Mouse (Mus musculus) embryonic facial prominence, embryonic 15.5 days (tissue): Measurements from ENCODE around the gene Nell2. TPM values are rescaled to one million over a fixed set of nuclear protein-coding genes. Genes with fewer than 3 reads are reported as not detected.

ENCODE experiments used
- ATAC-seq: fragments of 200-750 bp; cut with Nextera tagmentation; 2 replicates; pipeline ENCODE4 v1.8.0; 2017; ENCODE audit warnings: low read depth, moderate TSS enrichment; ENCODE audit not compliant: insufficient number of reproducible peaks, low FRiP score, low TSS enrichment
- H3K27ac ChIP-seq: fragments of 300-500 bp; sonication (generic); replicated peaks from 2 replicates; pipeline ENCODE4 v1.5.1; 2015; ENCODE audit warnings: mild to moderate bottlenecking, inconsistent platforms
- H3K27me3 ChIP-seq: fragments of 300-500 bp; sonication (generic); 2 replicates; pipeline ENCODE4 v1.6.1; 2015; ENCODE audit warnings: inconsistent platforms
- H3K36me3 ChIP-seq: fragments of 300-500 bp; sonication (generic); 2 replicates; pipeline ENCODE4 v1.6.1; 2015; ENCODE audit warnings: mild to moderate bottlenecking, inconsistent platforms
- H3K4me1 ChIP-seq: fragments of 300-500 bp; sonication (generic); 2 replicates; pipeline ENCODE4 v1.6.1; 2015; ENCODE audit warnings: inconsistent platforms
- H3K4me2 ChIP-seq: fragments of 300-500 bp; sonication (generic); replicated peaks from 2 replicates; pipeline ENCODE4 v1.6.1; 2015; ENCODE audit warnings: mild to moderate bottlenecking, inconsistent platforms
- H3K4me3 ChIP-seq: fragments of 300-500 bp; sonication (generic); replicated peaks from 2 replicates; pipeline ENCODE4 v1.5.1; 2015; ENCODE audit warnings: mild to moderate bottlenecking, inconsistent platforms
- H3K9ac ChIP-seq: fragments of 300-500 bp; sonication (generic); 2 replicates; pipeline ENCODE4 v1.6.1; 2015; ENCODE audit warnings: inconsistent platforms
- H3K9me3 ChIP-seq: fragments of 300-500 bp; sonication (generic); replicated peaks from 2 replicates; pipeline ENCODE4 v1.6.1; 2016; ENCODE audit warnings: inconsistent platforms
- WGBS: fragments of 180-500 bp; shearing (Covaris S2); methylation state at CpG from one replicate; pipeline ENCODE4 v1.1.7; 2015; 5-methylcytosine and 5-hydroxymethylcytosine counted together
- polyA plus RNA-seq: library from polyadenylated mRNA; unstranded; fragments of >200 nt; fragmentation: Nextera tagmentation; extraction: Ambion mirVana; gene quantifications from 2 replicates; pipeline ENCODE4 v1.2.1, GENCODE M21; 2015

Nell2 gene
- polyA plus RNA-seq, 1 experiment from 2014 or later: 13.6 TPM

- no peak overlapping the region for H3K9ac ChIP-seq
- WGBS: 82% methylated on average over 12 of the region's 12 CpGs
- H3K4me1 ChIP-seq: no peaks in the 10 kb centered on the region
- H3K4me3 ChIP-seq: no peak overlapping the region
- no peaks in the 10 kb centered on the region for H3K27me3 ChIP-seq
- H3K27ac ChIP-seq: no peak overlapping the region
- H3K36me3 ChIP-seq: no peaks in the 10 kb centered on the region
- no peak overlapping the region for H3K4me2 ChIP-seq
- no peaks in the 10 kb centered on the region for H3K9me3 ChIP-seq
- no peak for ATAC-seq
Observed at GRCm38 (mm10) chr15:95075356-95075755, 453.0 kb downstream of the Nell2 start.

GRCm38 (mm10) chr15:95070881-95071280, 457.5 kb downstream of the Nell2 start:
- H3K4me1 ChIP-seq: no peaks in the 10 kb centered on the region
- no peak overlapping the region for H3K4me3 ChIP-seq
- WGBS: 93% methylated on average over 7 of the region's 7 CpGs
- no peaks in the 10 kb centered on the region for H3K27me3 ChIP-seq
- no peaks in the 10 kb centered on the region for H3K36me3 ChIP-seq
- H3K4me2 ChIP-seq: no peak overlapping the region
- no peaks in the 10 kb centered on the region for H3K9me3 ChIP-seq
- no peak for ATAC-seq
- no peak overlapping the region for H3K27ac ChIP-seq
- H3K9ac ChIP-seq: no peak overlapping the region

DNA sequence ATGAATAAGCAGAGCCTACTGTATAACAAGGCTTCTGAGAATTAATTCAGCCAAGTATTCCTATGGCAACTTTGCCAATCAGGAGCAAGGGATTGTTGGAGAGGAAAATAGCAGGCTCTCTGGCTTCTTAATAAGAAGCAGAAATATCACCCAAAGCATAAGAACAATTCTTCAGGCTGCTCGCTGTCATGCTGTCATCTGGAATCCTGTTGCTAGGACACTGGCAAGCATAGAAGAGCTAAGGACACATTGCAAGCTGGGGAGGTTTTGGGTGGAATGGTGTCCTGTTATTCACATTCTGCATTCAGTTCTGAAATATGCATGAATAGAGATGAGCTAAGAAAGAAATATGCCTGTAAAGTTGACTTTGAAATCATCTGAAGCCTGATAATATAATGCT, 459.6 kb downstream of the Nell2 start:
- Histone ChIP-seq H3K27ac (no peak overlapping the region), H3K4me1 (no peaks in the 10 kb centered on the region), H3K9ac (no peak overlapping the region), H3K4me2 (no peak overlapping the region), H3K9me3 (no peaks in the 10 kb centered on the region), H3K4me3 (no peak overlapping the region), H3K36me3 (no peaks in the 10 kb centered on the region), H3K27me3 (no peaks in the 10 kb centered on the region)
- 45% methylated on average over 1 of the region's 1 CpGs for WGBS
- no peak for ATAC-seq

DNA sequence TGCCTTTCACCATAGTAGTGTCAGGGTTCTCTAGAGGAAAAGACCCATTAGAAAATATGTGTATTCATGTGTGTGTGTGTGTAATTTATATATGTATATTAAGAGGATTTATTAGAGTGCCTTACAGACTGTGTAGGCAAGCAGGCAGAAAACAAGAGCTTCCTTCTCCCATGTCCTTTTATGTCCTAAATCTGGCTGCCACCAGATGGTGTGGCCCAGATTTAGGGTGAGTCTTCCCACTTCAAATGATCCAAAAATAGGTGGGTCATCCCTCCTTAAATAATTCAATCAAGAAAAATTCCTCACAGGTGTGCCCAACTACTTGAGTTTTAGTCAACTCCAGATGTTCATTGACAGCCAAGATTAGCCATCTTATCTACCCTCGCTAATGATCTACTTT, 460.3 kb downstream of the Nell2 start:
- H3K36me3 ChIP-seq: no peaks in the 10 kb centered on the region
- WGBS: 86% methylated on average over 1 of the region's 1 CpGs
- no peak overlapping the region for H3K27ac ChIP-seq
- no peaks in the 10 kb centered on the region for H3K9me3 ChIP-seq
- H3K27me3 ChIP-seq: no peaks in the 10 kb centered on the region
- no peaks in the 10 kb centered on the region for H3K4me1 ChIP-seq
- no peak for ATAC-seq
- H3K4me3 ChIP-seq: no peak overlapping the region
- no peak overlapping the region for H3K9ac ChIP-seq
- no peak overlapping the region for H3K4me2 ChIP-seq

DNA sequence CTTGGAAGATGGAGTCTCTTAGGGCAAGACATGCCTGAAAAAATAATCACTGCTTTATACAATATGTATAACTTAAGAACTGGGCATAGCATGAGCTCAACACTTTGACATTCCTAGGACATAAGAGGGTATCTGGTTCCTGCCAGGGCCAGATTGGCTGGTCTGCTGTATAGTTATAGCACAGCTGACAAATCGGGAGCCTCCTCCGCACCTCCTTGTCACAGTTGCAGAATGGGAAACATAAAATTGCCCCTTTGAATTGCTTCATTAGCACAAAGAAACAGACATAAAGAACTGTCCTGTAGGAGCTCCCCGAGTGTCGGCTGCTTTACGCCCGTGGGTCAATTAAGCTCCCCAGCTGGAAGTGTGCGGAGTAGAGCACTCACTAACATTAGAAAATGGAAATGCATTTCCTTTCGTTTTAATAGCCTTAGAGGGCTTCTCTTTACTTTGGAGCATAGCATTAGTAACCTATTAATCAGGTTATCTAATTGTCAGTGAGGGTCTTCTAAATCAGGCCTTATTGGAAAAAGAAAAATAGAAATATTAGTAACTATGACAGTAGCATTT, 473.2 kb downstream of the Nell2 start:
- ATAC-seq: no peak
- no peaks in the 10 kb centered on the region for H3K36me3 ChIP-seq
- 82% methylated on average over 8 of the region's 8 CpGs for WGBS

GRCm38 (mm10) chr15:95049171-95049729, 479.1 kb downstream of the Nell2 start:
- no peak overlapping the region for H3K4me3 ChIP-seq
- ATAC-seq: no peak
- no peak overlapping the region for H3K4me2 ChIP-seq
- H3K27ac ChIP-seq: no peak overlapping the region
- H3K27me3 ChIP-seq: no peaks in the 10 kb centered on the region
- no peak overlapping the region for H3K9ac ChIP-seq
- H3K9me3 ChIP-seq: no peaks in the 10 kb centered on the region
- 57% methylated on average over 6 of the region's 6 CpGs for WGBS
- no peaks in the 10 kb centered on the region for H3K4me1 ChIP-seq
- H3K36me3 ChIP-seq: no peaks in the 10 kb centered on the region

More for the DNA sequence above, 473.2 kb downstream of the Nell2 start:
- H3K27me3 ChIP-seq: no peaks in the 10 kb centered on the region
- no peak overlapping the region for H3K27ac ChIP-seq
- no peak overlapping the region for H3K4me2 ChIP-seq
- H3K9ac ChIP-seq: no peak overlapping the region
- H3K4me1 ChIP-seq: no peaks in the 10 kb centered on the region
- H3K4me3 ChIP-seq: no peak overlapping the region
- H3K9me3 ChIP-seq: no peaks in the 10 kb centered on the region

DNA sequence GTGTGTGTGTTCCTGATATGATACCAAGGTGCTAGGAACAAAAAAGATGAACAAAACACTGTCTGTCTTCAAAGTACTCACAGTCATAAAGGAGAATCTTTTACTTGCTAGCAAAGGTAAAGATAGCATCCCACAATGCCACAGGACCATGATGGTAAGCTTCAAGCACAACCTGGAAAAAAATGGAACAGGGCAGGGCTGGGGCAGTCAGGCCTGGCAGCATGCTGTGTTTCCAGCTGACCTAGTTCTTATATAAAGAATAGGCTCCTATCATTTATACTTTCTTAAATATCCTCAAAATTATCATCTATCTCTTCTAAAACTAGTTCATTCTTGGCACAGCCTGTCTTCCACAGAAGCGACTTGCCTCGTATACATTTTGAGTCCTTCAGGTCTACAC, 480.9 kb downstream of the Nell2 start:
- WGBS: 85% methylated on average over 2 of the region's 2 CpGs
- no peak overlapping the region for H3K27ac ChIP-seq
- H3K4me2 ChIP-seq: no peak overlapping the region
- H3K4me3 ChIP-seq: no peak overlapping the region
- no peak overlapping the region for H3K9ac ChIP-seq
- no peak for ATAC-seq
- H3K9me3 ChIP-seq: no peaks in the 10 kb centered on the region
- no peaks in the 10 kb centered on the region for H3K4me1 ChIP-seq
- H3K27me3 ChIP-seq: no peaks in the 10 kb centered on the region
- no peaks in the 10 kb centered on the region for H3K36me3 ChIP-seq

DNA sequence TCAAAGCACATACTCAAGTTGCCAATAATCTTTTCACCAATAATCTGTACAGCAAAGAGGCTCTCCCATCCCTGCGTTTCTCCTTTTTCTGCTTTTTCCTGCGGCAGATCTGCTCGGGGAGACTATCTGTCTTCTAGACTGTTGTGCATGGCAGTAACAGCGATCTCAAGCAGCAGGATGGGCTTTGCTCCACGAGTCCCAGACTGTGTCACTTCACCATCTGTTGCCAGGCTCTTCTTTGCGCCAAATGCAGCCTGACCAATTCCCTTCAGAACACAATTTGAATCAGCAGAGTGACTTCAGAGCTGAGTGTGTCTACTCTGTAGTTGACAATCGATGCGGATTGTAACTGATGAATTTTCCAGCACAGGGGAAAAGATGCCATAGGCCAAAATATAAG, 484.3 kb downstream of the Nell2 start:
- Histone ChIP-seq H3K4me3 (no peak overlapping the region), H3K4me1 (no peaks in the 10 kb centered on the region), H3K36me3 (no peaks in the 10 kb centered on the region), H3K27ac (no peak overlapping the region), H3K27me3 (no peaks in the 10 kb centered on the region), H3K9me3 (no peaks in the 10 kb centered on the region), H3K9ac (no peak overlapping the region), H3K4me2 (no peak overlapping the region)
- ATAC-seq: no peak
- WGBS: 76% methylated on average over 8 of the region's 8 CpGs

DNA sequence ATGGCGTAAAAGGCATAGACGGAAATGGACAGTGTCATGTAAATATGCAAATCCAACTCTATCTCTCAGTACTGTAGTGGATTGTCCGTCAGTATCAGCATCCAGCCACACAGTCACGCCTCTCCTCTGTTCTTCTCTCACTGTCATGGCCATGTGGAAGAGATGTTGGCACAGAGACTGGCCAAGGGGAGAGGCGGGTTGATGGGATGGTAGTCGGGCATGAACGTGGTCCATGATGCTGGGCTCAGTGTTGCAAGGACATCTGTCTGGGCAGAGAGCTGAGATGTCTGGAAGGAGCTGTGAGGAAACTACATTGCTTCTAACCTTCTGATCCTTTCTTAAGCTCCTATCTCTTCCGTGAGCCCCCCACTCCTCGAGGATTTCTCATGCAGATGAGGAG, 485.9 kb downstream of the Nell2 start:
- H3K36me3 ChIP-seq: no peaks in the 10 kb centered on the region
- no peak overlapping the region for H3K4me3 ChIP-seq
- ATAC-seq: no peak
- H3K4me2 ChIP-seq: no peak overlapping the region
- no peaks in the 10 kb centered on the region for H3K9me3 ChIP-seq
- 84% methylated on average over 9 of the region's 9 CpGs for WGBS
- no peaks in the 10 kb centered on the region for H3K27me3 ChIP-seq
- no peak overlapping the region for H3K9ac ChIP-seq
- no peak overlapping the region for H3K27ac ChIP-seq
- no peaks in the 10 kb centered on the region for H3K4me1 ChIP-seq

GRCm38 (mm10) chr15:95029487-95029875, 498.9 kb downstream of the Nell2 start:
- Histone ChIP-seq H3K4me2 (no peak overlapping the region), H3K27me3 (no peaks in the 10 kb centered on the region), H3K27ac (no peak overlapping the region), H3K36me3 (no peaks in the 10 kb centered on the region), H3K9me3 (no peaks in the 10 kb centered on the region), H3K9ac (no peak overlapping the region), H3K4me3 (no peak overlapping the region), H3K4me1 (no peaks in the 10 kb centered on the region)
- ATAC-seq: no peak
- WGBS: 72% methylated on average over 5 of the region's 5 CpGs

DNA sequence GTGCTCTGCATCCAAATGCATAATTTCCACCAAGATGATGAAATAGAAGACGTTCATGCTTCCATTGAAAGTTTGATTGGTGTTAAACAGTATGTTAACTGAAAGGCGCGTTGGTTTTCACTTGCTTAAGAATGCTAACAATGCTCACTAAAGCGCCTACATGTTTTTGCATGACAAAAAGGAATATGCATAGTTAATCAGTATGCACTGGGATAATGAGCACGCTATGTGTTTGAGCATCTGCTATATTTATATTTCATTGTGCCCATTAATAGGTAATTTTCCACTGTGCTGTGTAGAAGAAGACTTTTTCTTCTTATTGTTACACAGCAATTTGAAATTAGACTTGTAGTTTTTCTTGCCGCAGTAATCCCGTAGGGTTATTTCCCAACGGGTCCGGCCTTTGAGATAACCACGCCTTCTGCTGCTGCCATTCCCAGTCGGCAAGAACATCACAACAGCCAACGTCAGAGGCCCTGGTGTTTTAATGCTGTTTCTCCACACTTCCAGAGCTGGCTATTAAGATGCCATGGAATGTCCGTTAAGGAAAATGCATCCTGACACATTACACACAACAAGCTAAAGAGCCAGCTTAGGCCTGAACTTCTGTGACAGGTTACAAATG, 499.4 kb downstream of the Nell2 start:
- Histone ChIP-seq H3K27me3 (no peaks in the 10 kb centered on the region), H3K27ac (no peak overlapping the region), H3K9ac (no peak overlapping the region), H3K36me3 (no peaks in the 10 kb centered on the region), H3K9me3 (no peaks in the 10 kb centered on the region), H3K4me1 (no peaks in the 10 kb centered on the region), H3K4me3 (no peak overlapping the region), H3K4me2 (no peak overlapping the region)
- 81% methylated on average over 13 of the region's 13 CpGs for WGBS
- no peak for ATAC-seq
